Mouse (Mus musculus) cerebral cortex, adult 2 months (tissue): Measurements from ENCODE around the gene Gpr68.

Experiments
- WGBS: fragments of 180-500 bp; shearing (Covaris S2); methylation state at CpG from one replicate; pipeline ENCODE4 v1.1.7; 2018; 5-methylcytosine and 5-hydroxymethylcytosine counted together

The Gpr68 gene

DNA sequence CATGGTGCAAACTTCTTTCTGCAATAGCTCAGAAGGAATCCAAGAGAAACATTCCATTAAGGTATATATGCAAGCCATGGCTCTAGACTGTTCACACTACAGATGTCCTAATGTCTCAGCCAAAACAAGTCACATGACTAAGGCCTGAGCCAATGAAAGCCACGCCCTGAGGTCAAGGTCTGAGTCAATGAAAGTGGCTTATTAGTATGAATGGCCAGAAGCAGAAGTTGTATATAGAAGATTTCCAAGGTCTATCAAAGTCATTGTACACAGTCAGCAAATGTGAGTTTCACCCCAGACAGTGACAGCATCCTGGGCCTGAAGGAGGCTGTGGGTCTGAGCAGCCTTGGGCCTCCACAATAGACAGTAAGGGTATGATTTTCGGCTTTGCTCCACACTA lies 77.0 kb downstream of the Gpr68 start:
- 84% methylated on average over 2 of the region's 2 CpGs for WGBS
